Mouse (Mus musculus): ENCODE measurements at regions not wholly inside any gene's neighbourhood (a gene's known extent, or its start where the extent isn't known, plus 50 kb on each side); places are given as distances from the start of the nearest gene placed in this dataset.

DNA sequence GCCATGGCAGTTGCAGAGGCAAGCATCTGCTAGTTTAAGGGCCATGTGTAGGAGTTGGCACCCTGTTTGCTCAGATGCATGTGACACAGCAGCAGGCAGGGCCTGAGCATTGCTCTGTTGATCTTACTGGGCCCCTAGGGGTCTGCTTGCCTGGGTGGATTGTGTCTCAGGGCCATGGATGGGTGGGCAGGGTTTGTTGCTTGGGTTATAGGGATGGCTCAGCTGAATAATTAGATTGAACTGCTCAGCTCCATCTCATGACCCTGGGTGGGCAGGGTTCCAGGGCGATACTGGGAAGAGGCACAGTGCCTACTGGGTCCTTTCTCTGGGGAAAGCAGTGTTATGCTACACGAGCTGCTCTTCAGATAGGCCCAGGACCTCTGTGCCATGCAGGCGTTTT is 338.0 kb downstream of the Eipr1 start:
- no peak for TF ChIP-seq CTCF (IDR thresholded peaks at IDR 0.05; ENCODE audit: borderline replicate concordance, control insufficient read depth, extremely low read depth, insufficient read depth, low read length, poor library complexity)
- no peaks in the 10 kb centered on the region for H3K36me3 ChIP-seq (ENCODE audit: control insufficient read depth, insufficient read depth, low read length)
- 63% methylated on average over 3 of the region's 3 CpGs for WGBS
- H3K27me3 ChIP-seq (ENCODE audit: control insufficient read depth, insufficient read depth, low read length): no peaks in the 10 kb centered on the region
- no peak overlapping the region for H3K27ac ChIP-seq (ENCODE audit: control insufficient read depth, insufficient read depth, low read length)
- H3K4me3 ChIP-seq (ENCODE audit: control insufficient read depth, insufficient read depth, low read length): no peak overlapping the region
- H3K4me1 ChIP-seq (replicated peaks; ENCODE audit: control insufficient read depth, insufficient read depth, low read length): no peaks in the 10 kb centered on the region
- DNase-seq: no peak

DNA sequence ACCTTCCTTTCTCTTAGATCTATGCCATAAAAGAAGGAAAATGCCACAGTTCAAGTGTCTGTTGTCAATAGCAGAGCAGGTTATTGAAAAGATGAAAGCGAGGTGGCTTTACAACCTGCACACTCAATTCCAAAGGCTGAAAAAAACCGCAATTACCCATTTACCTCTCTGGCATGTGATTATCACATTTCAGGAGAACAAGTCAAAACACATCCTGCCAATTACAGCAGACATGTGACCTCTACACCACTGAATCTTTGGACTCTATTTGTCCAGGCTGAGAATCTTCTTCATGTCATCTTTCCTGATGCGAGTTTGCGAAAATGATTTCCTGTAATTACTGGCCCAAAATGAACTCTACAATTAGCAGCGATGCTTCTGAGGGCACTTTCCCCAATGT is 338.8 kb downstream of the Eipr1 start:
- TF ChIP-seq CTCF (IDR thresholded peaks at IDR 0.05; ENCODE audit: borderline replicate concordance, control insufficient read depth, extremely low read depth, insufficient read depth, low read length, poor library complexity): no peak
- TF ChIP-seq POLR2A (IDR thresholded peaks at IDR 0.05; ENCODE audit: control insufficient read depth, extremely low read depth, insufficient read depth, low read length, poor library complexity): no peak
- Histone ChIP-seq H3K4me3 (ENCODE audit: control insufficient read depth, insufficient read depth, low read length) (no peak overlapping the region), H3K4me1 (replicated peaks; ENCODE audit: control insufficient read depth, insufficient read depth, low read length) (no peaks in the 10 kb centered on the region), H3K36me3 (ENCODE audit: control insufficient read depth, insufficient read depth, low read length) (no peaks in the 10 kb centered on the region), H3K27me3 (ENCODE audit: control insufficient read depth, insufficient read depth, low read length) (no peaks in the 10 kb centered on the region), H3K27ac (ENCODE audit: control insufficient read depth, insufficient read depth, low read length) (no peak overlapping the region)
- DNase-seq: no peak
- WGBS: 86% methylated on average over 5 of the region's 5 CpGs

DNA sequence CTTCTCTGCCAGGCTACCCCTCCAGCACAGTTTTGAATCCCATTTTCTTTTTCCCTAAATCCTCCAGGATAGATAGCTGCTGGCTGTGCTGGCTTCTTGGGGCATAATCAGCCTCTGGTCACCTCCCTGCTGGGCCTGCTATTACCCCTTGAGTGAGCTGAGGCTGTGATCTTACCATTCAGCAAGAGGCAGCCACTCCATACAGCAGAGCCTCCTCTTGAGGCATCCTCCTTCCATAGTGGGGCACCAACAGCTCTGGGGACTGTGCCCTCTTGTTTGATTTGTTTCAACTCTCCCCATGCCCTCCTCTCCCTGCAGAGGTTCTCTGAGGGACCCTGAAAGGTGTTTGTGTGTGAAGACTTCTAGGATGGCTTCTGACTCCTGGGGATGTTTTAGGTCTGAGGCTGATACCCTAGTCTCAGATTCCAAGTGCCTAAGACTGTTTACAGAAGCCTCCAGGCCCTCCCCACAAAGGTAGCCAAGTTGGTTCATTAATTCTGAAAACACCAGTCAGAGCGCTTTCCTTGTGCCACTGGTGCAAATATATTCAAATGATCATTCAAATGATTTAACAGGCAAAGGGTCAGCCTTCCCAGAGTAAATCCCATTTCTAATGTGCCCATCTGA is 343.9 kb downstream of the Eipr1 start:
- Histone ChIP-seq H3K4me3 (ENCODE audit: control insufficient read depth, insufficient read depth, low read length) (no peak overlapping the region), H3K27ac (ENCODE audit: control insufficient read depth, insufficient read depth, low read length) (no peak overlapping the region), H3K36me3 (ENCODE audit: control insufficient read depth, insufficient read depth, low read length) (no peaks in the 10 kb centered on the region), H3K27me3 (ENCODE audit: control insufficient read depth, insufficient read depth, low read length) (no peaks in the 10 kb centered on the region), H3K4me1 (replicated peaks; ENCODE audit: control insufficient read depth, insufficient read depth, low read length) (no peaks in the 10 kb centered on the region)
- TF ChIP-seq CTCF (IDR thresholded peaks at IDR 0.05; ENCODE audit: borderline replicate concordance, control insufficient read depth, extremely low read depth, insufficient read depth, low read length, poor library complexity) (no peak), POLR2A (IDR thresholded peaks at IDR 0.05; ENCODE audit: control insufficient read depth, extremely low read depth, insufficient read depth, low read length, poor library complexity) (no peak)
- WGBS: 93% methylated on average over 1 of the region's 1 CpGs
- no peak for DNase-seq

DNA sequence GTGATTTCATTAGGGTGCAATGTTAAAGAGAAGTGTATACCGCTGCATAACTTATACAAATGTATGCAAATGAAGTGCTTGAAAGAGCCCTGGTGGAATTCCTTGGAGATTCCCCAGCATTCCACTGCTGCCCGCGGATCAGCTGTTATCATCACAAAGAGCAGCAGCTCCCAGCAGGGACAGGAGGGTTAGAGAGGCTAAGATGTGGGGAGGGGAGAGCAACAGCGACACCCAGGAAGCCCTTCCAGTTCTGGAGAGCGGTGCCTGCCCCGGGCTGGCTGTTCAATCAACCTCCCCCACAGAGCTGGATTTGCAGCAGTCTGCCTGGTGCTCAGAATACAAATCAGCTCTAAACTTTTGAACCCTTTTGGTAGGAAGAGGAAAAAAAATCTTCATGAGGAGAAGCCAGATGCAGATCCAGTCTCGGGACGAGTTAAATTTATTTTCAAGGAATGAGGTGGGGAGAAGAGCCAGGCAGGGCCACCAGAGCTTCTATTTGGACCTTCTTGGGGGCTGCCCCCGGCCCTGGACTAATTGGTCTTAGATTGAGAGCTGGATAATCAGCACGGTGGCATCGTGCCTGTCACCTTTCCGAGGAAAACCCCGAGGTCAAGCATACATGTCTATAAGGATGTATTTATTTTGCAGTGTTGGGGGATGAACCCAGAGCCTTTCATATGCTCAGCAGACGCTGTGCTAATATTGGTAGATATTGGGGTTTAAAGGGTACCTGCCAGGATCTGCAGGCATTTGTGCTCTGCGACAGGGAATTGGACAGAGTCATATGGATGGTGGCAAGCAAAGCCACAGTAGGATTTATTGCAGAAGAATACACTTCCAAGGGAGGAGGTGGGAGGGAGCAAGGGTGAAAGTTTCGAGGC is 344.7 kb downstream of the Eipr1 start:
- Histone ChIP-seq H3K36me3 (ENCODE audit: control insufficient read depth, insufficient read depth, low read length) (no peaks in the 10 kb centered on the region), H3K27me3 (ENCODE audit: control insufficient read depth, insufficient read depth, low read length) (no peaks in the 10 kb centered on the region), H3K4me1 (replicated peaks; ENCODE audit: control insufficient read depth, insufficient read depth, low read length) (no peaks in the 10 kb centered on the region), H3K27ac (ENCODE audit: control insufficient read depth, insufficient read depth, low read length) (no peak overlapping the region), H3K4me3 (ENCODE audit: control insufficient read depth, insufficient read depth, low read length) (no peak overlapping the region)
- no peak for DNase-seq
- WGBS: 25% methylated on average over 16 of the region's 16 CpGs
- TF ChIP-seq POLR2A (IDR thresholded peaks at IDR 0.05; ENCODE audit: control insufficient read depth, extremely low read depth, insufficient read depth, low read length, poor library complexity): no peak
- TF ChIP-seq CTCF (IDR thresholded peaks at IDR 0.05; ENCODE audit: borderline replicate concordance, control insufficient read depth, extremely low read depth, insufficient read depth, low read length, poor library complexity): no peak

DNA sequence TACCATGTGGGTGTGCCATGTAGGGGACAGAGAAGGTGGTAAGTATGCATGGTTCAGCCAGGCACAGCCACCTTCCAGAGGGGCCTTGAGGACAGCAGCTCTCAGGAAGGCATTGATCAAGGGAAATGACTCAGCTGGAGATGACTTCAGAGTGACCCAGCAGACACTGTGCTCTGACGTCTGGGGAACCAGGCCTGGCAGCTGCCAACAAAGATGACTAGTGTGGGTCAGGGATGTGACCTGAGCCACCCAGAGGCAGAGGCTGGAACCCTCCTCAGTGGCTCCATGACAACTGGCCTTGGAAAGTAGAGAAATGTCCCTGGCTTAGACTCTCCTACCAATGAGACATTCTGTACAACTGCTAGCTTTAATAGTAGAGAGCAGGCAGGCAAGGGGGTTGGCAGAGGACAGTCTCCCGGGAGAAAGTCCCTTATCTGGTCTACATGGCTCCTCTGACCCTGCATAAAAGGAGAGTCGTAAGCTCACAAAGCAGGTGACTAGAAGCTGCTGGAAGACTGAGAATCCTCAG is 348.5 kb downstream of the Eipr1 start:
- 87% methylated on average over 3 of the region's 3 CpGs for WGBS
- Histone ChIP-seq H3K27me3 (ENCODE audit: control insufficient read depth, insufficient read depth, low read length) (no peaks in the 10 kb centered on the region), H3K27ac (ENCODE audit: control insufficient read depth, insufficient read depth, low read length) (no peak overlapping the region), H3K4me1 (replicated peaks; ENCODE audit: control insufficient read depth, insufficient read depth, low read length) (0 out of 2 replicates have a peak, but pooled peaks cover 2% of the 10 kb centered on the region), H3K4me3 (ENCODE audit: control insufficient read depth, insufficient read depth, low read length) (no peak overlapping the region), H3K36me3 (ENCODE audit: control insufficient read depth, insufficient read depth, low read length) (no peaks in the 10 kb centered on the region)
- TF ChIP-seq CTCF (IDR thresholded peaks at IDR 0.05; ENCODE audit: borderline replicate concordance, control insufficient read depth, extremely low read depth, insufficient read depth, low read length, poor library complexity) (no peak), POLR2A (IDR thresholded peaks at IDR 0.05; ENCODE audit: control insufficient read depth, extremely low read depth, insufficient read depth, low read length, poor library complexity) (no peak)
- no peak for DNase-seq

DNA sequence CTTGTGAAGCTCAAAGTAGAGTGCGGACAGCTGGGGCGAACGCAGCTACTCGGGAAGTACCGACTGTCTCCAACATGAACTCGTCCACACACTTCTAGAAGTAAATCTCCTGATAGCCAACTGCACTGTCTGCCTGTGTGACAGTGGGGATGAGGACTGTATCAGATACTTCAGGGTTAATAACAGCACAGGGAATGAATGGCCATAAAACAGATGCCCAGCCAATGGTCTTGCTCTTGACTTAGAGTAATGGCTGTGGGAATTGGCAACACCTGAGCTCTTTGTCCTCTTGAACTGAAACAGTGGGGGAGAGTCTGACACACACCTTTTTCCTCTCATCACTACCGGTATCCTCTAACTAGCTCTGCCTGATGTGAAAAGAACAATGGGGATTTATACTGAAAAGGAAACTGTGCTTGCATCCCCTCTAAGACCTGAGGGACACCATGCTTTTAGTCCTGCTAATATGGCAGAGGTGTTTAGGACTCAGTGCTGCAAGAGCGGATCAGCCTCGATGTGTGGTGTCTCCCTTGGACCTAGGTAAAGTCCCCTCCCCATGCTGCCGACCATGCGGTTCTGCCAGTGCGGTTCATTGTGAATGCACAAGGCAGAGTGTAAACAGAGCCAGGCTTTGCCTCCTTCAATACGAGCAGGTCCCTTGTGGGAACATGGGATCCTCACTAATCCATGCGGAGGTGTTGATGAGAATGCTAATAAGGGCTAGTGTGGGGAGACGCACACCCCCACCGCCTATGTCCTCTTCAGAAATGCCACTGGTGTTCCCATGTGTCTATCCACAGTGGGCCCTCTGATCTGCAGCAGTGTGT is 355.5 kb downstream of the Eipr1 start:
- H3K27me3 ChIP-seq (ENCODE audit: control insufficient read depth, insufficient read depth, low read length): no peaks in the 10 kb centered on the region
- H3K4me1 ChIP-seq (replicated peaks; ENCODE audit: control insufficient read depth, insufficient read depth, low read length): 0 out of 2 replicates have a peak, but pooled peaks cover 2% of the 10 kb centered on the region
- TF ChIP-seq POLR2A (IDR thresholded peaks at IDR 0.05; ENCODE audit: control insufficient read depth, extremely low read depth, insufficient read depth, low read length, poor library complexity) (no peak), CTCF (IDR thresholded peaks at IDR 0.05; ENCODE audit: borderline replicate concordance, control insufficient read depth, extremely low read depth, insufficient read depth, low read length, poor library complexity) (no peak)
- WGBS: 87% methylated on average over 16 of the region's 16 CpGs
- no peak overlapping the region for H3K4me3 ChIP-seq (ENCODE audit: control insufficient read depth, insufficient read depth, low read length)
- H3K27ac ChIP-seq (ENCODE audit: control insufficient read depth, insufficient read depth, low read length): no peak overlapping the region
- no peaks in the 10 kb centered on the region for H3K36me3 ChIP-seq (ENCODE audit: control insufficient read depth, insufficient read depth, low read length)
- no peak for DNase-seq

Measured in thymus, adult 2 months (tissue).